Mouse (Mus musculus) heart, postnatal 0 days (tissue): Measurements from ENCODE around the gene Pde4a. TPM values are rescaled to one million over a fixed set of nuclear protein-coding genes. Genes with fewer than 3 reads are reported as not detected.
A peak's percentile ranks its signal among the peaks of the same experiment; 100 is the strongest.

Source experiments
- ATAC-seq: fragments of 200-750 bp; cut with Nextera tagmentation; 2 replicates; pipeline ENCODE4 v1.8.0; 2017; ENCODE audit warnings: low read depth, moderate number of reproducible peaks, moderate library complexity; ENCODE audit not compliant: insufficient read depth
- DNase-seq: peaks from one replicate; pipeline ENCODE4 v3.0.0-alpha.2; 2016; ENCODE audit warnings: low spot score
- H3K27ac ChIP-seq: fragments of 300-500 bp; sonication (generic); 2 replicates; pipeline ENCODE4 v1.5.1; 2014; ENCODE audit warnings: low read depth, mild to moderate bottlenecking
- H3K27me3 ChIP-seq: fragments of 300-500 bp; sonication (generic); 2 replicates; pipeline ENCODE4 v1.6.1; 2014; ENCODE audit warnings: low read length, mixed read lengths; ENCODE audit not compliant: control insufficient read depth, insufficient read depth
- H3K36me3 ChIP-seq: fragments of 300-500 bp; sonication (generic); replicated peaks from 2 replicates; pipeline ENCODE4 v1.6.1; 2014; ENCODE audit warnings: low read length, mixed read lengths; ENCODE audit not compliant: control insufficient read depth, insufficient read depth
- H3K4me1 ChIP-seq: fragments of 300-500 bp; sonication (generic); 2 replicates; pipeline ENCODE4 v1.6.1; 2014; ENCODE audit warnings: antibody characterized with exemption; ENCODE audit not compliant: control insufficient read depth, insufficient read depth
- H3K4me2 ChIP-seq: fragments of 300-500 bp; sonication (generic); 2 replicates; pipeline ENCODE4 v1.6.1; 2014; ENCODE audit warnings: low read depth, mild to moderate bottlenecking, low read length, moderate library complexity
- H3K4me3 ChIP-seq: fragments of 300-500 bp; sonication (generic); 2 replicates; pipeline ENCODE4 v1.5.1; 2014; ENCODE audit warnings: low read depth, low read length
- H3K9ac ChIP-seq: fragments of 300-500 bp; sonication (generic); replicated peaks from 2 replicates; pipeline ENCODE4 v1.6.1; 2014; ENCODE audit warnings: low read depth, low read length, mixed read lengths
- H3K9me3 ChIP-seq: fragments of 300-500 bp; sonication (generic); replicated peaks from 2 replicates; pipeline ENCODE4 v1.6.1; 2016; ENCODE audit warnings: low read length; ENCODE audit not compliant: control insufficient read depth
- CTCF ChIP-seq: IDR thresholded peaks from 2 replicates; pipeline ENCODE4 v1.5.1; 2016; ENCODE audit warnings: antibody characterized with exemption, control low read depth, low read depth
- EP300 ChIP-seq: IDR thresholded peaks from 2 replicates; pipeline ENCODE4 v1.6.1; 2016; ENCODE audit warnings: antibody characterized with exemption, low read depth
- WGBS: fragments of 180-500 bp; shearing (Covaris S2); extraction: QIAGEN DNeasy Blood & Tissue Kit; methylation state at CpG from one replicate; pipeline ENCODE4 v1.1.7; 2014; 5-methylcytosine and 5-hydroxymethylcytosine counted together
- polyA plus RNA-seq: library from polyadenylated mRNA; unstranded; fragments of >200 nt; fragmentation: Nextera tagmentation; extraction: Ambion mirVana; gene quantifications from 2 replicates; pipeline ENCODE4 v1.2.1, GENCODE M21; 2015
- total RNA-seq: library from RNA; depleted of rRNA; stranded (reverse); fragments of >200 nt; gene quantifications from 2 replicates; pipeline ENCODE4 v1.2.3, GENCODE M21; 2014; ENCODE audit warnings: low replicate concordance

The Pde4a gene
- total and polyA plus RNA-seq, 2 experiments from 2014 or later: 14.6 to 17.5 TPM

DNA sequence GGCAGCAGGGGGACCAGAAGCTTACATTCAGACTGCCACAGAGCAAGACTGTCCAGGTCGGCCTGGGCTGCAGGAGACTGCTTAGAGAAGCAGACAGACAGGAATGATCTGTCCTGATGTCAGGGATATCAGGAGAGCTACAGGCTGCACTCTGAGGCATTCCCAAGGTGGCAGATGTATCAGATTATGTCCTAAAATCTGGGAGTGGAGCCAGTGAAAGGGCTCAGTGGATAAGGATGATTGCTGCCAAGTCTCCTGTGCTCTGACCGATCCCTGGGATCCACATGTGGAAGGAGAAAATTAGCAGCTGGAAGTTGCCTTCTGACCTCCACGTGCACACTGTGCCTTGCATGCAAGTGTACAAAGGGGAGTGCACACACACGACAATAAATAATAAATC lies 14.9 kb downstream of the Pde4a start:
- 46% methylated on average over 4 of the region's 4 CpGs for WGBS
- no peaks in the 10 kb centered on the region for H3K36me3 ChIP-seq
- H3K4me3 ChIP-seq: no peak overlapping the region
- H3K9ac ChIP-seq: no peak overlapping the region
- ATAC-seq: no peak
- no peaks in the 10 kb centered on the region for H3K9me3 ChIP-seq
- no peak for DNase-seq
- no peaks in the 10 kb centered on the region for H3K27me3 ChIP-seq
- H3K4me1 ChIP-seq: peaks cover 23% of the 10 kb centered on the region; the same call in 1 of the 2 replicates
- TF ChIP-seq EP300 (no peak), CTCF (no peak)
- 0 out of 2 replicates have a peak overlapping the region, but pooled peaks have one; percentile 38 for H3K27ac ChIP-seq
- H3K4me2 ChIP-seq: no peak overlapping the region

DNA sequence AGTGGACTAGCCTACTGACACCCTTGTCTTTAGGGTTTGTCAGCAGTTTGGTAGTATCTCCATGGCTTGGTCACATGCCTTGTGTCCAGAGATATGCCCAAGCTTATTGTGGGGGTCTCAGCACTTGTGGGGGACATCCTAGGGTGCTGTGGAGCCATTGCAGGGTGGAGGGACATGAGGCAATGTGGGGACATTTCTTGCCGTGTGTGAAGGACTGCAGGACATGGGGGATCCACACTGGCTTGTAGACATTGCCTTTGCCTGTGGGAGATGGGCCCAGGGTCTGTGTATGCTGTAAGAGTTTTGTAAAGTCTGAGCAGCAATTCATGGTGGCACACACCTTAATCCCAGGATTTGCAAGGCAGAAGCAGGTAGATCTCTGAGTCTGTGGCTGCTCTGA lies 15.3 kb downstream of the Pde4a start:
- 75% methylated on average over 1 of the region's 1 CpGs for WGBS
- no peak overlapping the region for H3K27ac ChIP-seq
- no peaks in the 10 kb centered on the region for H3K27me3 ChIP-seq
- H3K4me2 ChIP-seq: no peak overlapping the region
- no peak overlapping the region for H3K4me3 ChIP-seq
- H3K9me3 ChIP-seq: no peaks in the 10 kb centered on the region
- H3K4me1 ChIP-seq: peaks cover 23% of the 10 kb centered on the region; the same call in 1 of the 2 replicates
- H3K36me3 ChIP-seq: no peaks in the 10 kb centered on the region
- DNase-seq (no peak), ATAC-seq (no peak)
- no peak overlapping the region for H3K9ac ChIP-seq
- TF ChIP-seq CTCF: no peak
- no peak for TF ChIP-seq EP300

DNA sequence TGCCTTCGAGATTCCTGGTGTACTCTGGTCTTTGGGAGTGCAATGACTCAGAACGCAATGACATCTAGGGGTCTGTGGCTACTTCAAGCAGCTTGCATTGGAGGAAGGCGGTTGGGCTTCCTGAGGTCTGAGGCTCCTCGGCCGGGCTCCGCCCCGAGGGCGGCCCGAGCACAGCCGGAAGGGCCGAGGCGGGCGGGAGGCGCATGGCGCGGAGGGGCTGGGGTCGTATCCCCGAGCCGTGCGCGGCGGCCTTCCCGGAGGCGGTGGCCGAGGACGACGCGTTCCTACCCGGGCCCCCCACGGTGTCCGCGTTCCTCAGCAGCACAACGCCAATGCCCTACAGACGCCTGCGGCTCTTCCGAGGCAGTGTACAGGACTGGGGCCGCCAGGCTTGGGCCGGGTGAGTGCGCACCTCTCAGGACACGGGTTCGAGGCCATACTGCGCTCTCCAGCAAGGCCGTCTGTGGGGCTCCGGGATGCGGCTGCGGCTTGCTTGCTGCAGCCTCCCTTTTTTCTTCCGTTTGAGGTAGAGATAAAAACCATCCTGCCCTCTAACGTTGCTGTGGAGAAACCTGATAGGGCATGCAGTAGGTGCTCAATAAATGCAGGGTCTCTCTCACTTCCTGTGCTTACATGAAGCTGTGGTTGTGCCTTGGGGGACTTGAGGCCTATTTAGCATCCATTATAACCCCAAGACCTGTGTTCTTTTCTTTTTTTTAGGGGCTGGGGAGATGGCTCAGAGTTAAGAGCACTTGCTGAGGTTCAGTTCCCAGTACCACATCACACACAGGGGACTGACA lies 16.1 kb downstream of the Pde4a start:
- peak; percentile 31; the same call in 1 of the 2 replicates for ATAC-seq
- Histone ChIP-seq H3K9me3 (no peaks in the 10 kb centered on the region), H3K27me3 (no peaks in the 10 kb centered on the region), H3K4me3 (peak overlapping the region; percentile 47), H3K27ac (no peak overlapping the region), H3K4me2 (peak overlapping the region; percentile 62), H3K4me1 (peaks cover 23% of the 10 kb centered on the region; the same call in 1 of the 2 replicates), H3K36me3 (no peaks in the 10 kb centered on the region), H3K9ac (peak overlapping the region; percentile 60)
- peak; percentile 55 for DNase-seq
- WGBS: 6% methylated on average over 46 of the region's 48 CpGs
- no peak for TF ChIP-seq EP300
- no peak for TF ChIP-seq CTCF

DNA sequence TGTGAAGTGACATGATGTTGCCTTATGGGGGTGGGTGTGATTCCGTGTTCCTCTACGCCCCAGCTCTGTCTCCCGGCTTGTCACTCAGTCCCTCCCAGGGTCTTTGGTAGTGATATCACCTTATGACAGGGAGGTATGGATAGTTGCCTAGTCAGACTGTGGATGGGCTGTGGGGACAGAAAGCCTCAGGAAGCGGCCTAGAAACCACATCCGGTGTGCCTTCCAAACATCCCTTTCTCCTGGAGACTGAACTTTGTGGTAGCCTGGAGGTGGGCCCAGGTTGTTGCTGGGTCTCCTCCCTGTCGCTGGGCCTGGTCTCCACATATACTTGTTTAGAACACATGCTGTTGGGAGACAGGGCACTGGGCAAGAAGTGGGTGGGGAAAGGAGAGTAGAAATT lies 17.9 kb downstream of the Pde4a start:
- Histone ChIP-seq H3K4me3 (peak overlapping the region; percentile 58; the same call in 1 of the 2 replicates), H3K27ac (no peak overlapping the region), H3K4me1 (peaks cover 23% of the 10 kb centered on the region; the same call in 1 of the 2 replicates), H3K4me2 (peak overlapping the region; percentile 77), H3K9ac (peak overlapping the region; percentile 58), H3K36me3 (no peaks in the 10 kb centered on the region), H3K9me3 (no peaks in the 10 kb centered on the region), H3K27me3 (no peaks in the 10 kb centered on the region)
- TF ChIP-seq CTCF (no peak), EP300 (no peak)
- DNase-seq (no peak), ATAC-seq (no peak)
- 88% methylated on average over 6 of the region's 6 CpGs for WGBS

DNA sequence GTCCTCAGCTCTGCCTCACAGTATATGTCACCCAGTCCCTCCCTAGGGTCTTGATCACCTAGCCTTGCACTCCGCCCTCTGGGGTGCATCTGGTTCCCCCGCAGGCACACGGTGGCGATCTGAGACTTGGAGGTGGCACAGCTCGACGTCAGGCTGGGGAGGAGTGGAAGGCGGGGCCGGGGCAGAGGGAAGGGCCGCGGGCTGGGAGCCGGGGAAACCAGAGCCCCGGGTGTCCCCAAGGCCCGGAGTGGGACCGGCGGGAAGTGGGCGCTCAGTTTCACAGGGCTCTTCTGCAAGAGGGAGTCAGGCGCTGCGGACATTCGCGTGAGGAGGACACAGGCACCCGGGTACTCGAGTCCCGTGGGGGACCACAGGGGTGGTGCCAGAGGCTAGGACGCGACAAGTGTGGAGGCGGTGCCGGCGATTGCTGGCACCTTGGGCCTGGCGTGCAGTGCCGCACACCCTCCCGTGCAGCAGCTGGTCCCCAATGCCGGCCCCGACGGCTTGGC lies 18.4 kb downstream of the Pde4a start:
- Histone ChIP-seq H3K36me3 (no peaks in the 10 kb centered on the region), H3K27me3 (no peaks in the 10 kb centered on the region), H3K9me3 (no peaks in the 10 kb centered on the region), H3K27ac (peak overlapping the region; percentile 80), H3K4me1 (peaks cover 23% of the 10 kb centered on the region; the same call in 1 of the 2 replicates), H3K4me2 (peak overlapping the region; percentile 77), H3K9ac (peak overlapping the region; percentile 58), H3K4me3 (peak overlapping the region; percentile 58)
- ATAC-seq (peak; percentile 68), DNase-seq (peak; percentile 66)
- WGBS: 6% methylated on average over 34 of the region's 34 CpGs
- TF ChIP-seq CTCF (peak; percentile 21; the same call in 1 of the 2 replicates), EP300 (no peak)
